Mouse (Mus musculus) heart, adult 2 months (tissue): ENCODE measurements around the gene Dpm3.

Experiments
- CTCF ChIP-seq: fragments of 200-600 bp; IDR thresholded peaks from 2 replicates; pipeline ENCODE4 v1.8.1; 2022; ENCODE audit warnings: antibody characterized with exemption, mild to moderate bottlenecking, moderate library complexity
- EP300 ChIP-seq: fragments of 200-500 bp; IDR thresholded peaks from 2 replicates; pipeline ENCODE4 v1.6.1; 2011; ENCODE audit warnings: low read depth, low read length, control low read depth; ENCODE audit not compliant: insufficient read depth
- POLR2A ChIP-seq: fragments of 200-500 bp; IDR thresholded peaks from 2 replicates; pipeline ENCODE4 v1.6.1; 2011; ENCODE audit warnings: mild to moderate bottlenecking, low read depth, low read length, control low read depth; ENCODE audit not compliant: insufficient read depth

DNA sequence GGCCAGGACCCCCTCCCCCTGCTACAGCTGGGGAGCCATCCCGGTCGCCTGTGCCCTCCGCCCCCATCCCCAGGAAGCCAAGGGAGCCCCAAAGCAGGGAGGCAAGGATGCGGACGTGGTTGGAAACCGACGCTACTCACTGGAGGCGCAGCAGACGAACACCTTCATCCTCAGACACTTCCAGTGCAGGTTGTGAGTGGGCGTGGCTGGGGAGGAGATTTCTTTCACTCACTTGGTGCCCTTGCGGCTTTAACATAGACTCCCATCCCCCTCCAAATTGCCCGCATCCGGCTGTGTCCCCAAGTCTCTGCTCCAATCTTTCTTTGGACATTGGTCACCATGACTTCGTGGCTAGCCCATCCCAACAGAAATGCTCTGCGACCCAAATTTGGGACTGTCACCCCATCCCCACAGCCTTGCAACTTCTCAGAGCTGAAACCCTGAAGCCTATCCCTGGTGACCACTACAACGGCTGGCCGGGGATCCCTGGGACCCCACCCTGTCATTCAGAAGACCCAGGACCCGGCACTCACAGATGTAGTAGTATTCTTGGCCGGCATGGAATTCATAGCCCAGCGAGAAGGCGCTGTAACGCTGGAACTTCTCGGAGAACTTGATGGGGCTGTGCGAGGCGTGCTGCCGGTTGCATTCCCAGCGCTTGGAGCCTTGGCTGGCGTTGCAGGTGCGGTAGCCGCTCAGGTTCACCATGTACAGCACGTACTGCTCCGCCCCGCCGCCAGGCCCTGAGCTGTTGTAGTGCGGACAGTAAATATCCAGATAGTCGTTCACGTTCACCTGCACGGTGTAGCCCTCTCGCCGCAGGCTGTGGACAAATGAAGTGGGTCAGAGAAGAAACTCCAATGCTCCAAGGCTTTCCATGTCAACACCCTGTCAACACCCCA lies 57.0 kb downstream of the Dpm3 start:
- peak; percentile 41 for TF ChIP-seq CTCF
- no peak for TF ChIP-seq POLR2A
- no peak for TF ChIP-seq EP300
